Mouse (Mus musculus) myocyte (in vitro differentiated cells): ENCODE data around the gene Olfr1340. TPM values are rescaled to one million over a fixed set of nuclear protein-coding genes. Genes with fewer than 3 reads are reported as not detected.

Experiments used
- H3K27me3 ChIP-seq: one replicate; pipeline ENCODE4 v1.6.1; 2011; ENCODE audit not compliant: control insufficient read depth, insufficient read depth, insufficient read length
- H3K36me3 ChIP-seq: one replicate; pipeline ENCODE4 v1.6.1; 2011; ENCODE audit not compliant: control insufficient read depth, insufficient read depth
- H3K4me2 ChIP-seq: one replicate; pipeline ENCODE4 v1.6.1; 2011; ENCODE audit warnings: low read depth, control low read depth
- H3K4me3 ChIP-seq: one replicate; pipeline ENCODE4 v1.5.1; 2011; ENCODE audit warnings: mild to moderate bottlenecking, control low read depth, moderate library complexity
- H3K79me2 ChIP-seq: one replicate; pipeline ENCODE4 v1.6.1; 2011; ENCODE audit not compliant: control insufficient read depth, insufficient read depth
- H3ac ChIP-seq: one replicate; pipeline ENCODE4 v1.6.1; 2011; ENCODE audit not compliant: control insufficient read depth, insufficient read length
- CEBPB ChIP-seq: IDR thresholded peaks from 2 replicates; pipeline ENCODE4 v1.6.1; 2011; ENCODE audit warnings: mild to moderate bottlenecking, moderate library complexity; ENCODE audit not compliant: poor library complexity, insufficient read depth, severe bottlenecking
- E2F4 ChIP-seq: IDR thresholded peaks from one replicate; pipeline ENCODE4 v1.6.1; 2011; ENCODE audit warnings: mild to moderate bottlenecking, control low read depth, moderate library complexity; ENCODE audit not compliant: insufficient read depth
- MAX ChIP-seq: IDR thresholded peaks from one replicate; pipeline ENCODE4 v1.6.1; 2011; ENCODE audit warnings: low read depth, mild to moderate bottlenecking, control low read depth
- MYOD1 ChIP-seq, 3 experiments: IDR thresholded peaks; one replicate each; pipeline ENCODE4 v1.6.1; 2011; ENCODE audit warnings: control low read depth in 2 of 3, low read depth in 2 of 3, mild to moderate bottlenecking in 2 of 3, moderate library complexity in 1 of 3; ENCODE audit not compliant: insufficient read length in 2 of 3, control insufficient read depth in 1 of 3
- MYOG ChIP-seq, 3 experiments: IDR thresholded peaks; one replicate each; pipeline ENCODE4 v1.6.1; 2011; ENCODE audit warnings: control low read depth in 2 of 3, low read depth in 2 of 3, mild to moderate bottlenecking in 2 of 3; ENCODE audit not compliant: insufficient read length in 2 of 3, control insufficient read depth in 1 of 3, insufficient read depth in 1 of 3
- POLR2A ChIP-seq: IDR thresholded peaks from one replicate; pipeline ENCODE4 v1.6.1; 2011; ENCODE audit warnings: low read depth, mild to moderate bottlenecking, control low read depth, moderate library complexity; ENCODE audit not compliant: insufficient read length
- POLR2AphosphoS2 ChIP-seq: IDR thresholded peaks from one replicate; pipeline ENCODE4 v1.6.1; 2011; ENCODE audit warnings: low read depth, control low read depth; ENCODE audit not compliant: insufficient read length
- REST ChIP-seq: IDR thresholded peaks from one replicate; pipeline ENCODE4 v1.6.1; 2011; ENCODE audit warnings: mild to moderate bottlenecking, control low read depth, moderate library complexity; ENCODE audit not compliant: insufficient read depth, insufficient read length
- SRF ChIP-seq: IDR thresholded peaks from one replicate; pipeline ENCODE4 v1.6.1; 2011; ENCODE audit warnings: low read depth; ENCODE audit not compliant: control insufficient read depth, insufficient read length
- TCF12 ChIP-seq: IDR thresholded peaks from one replicate; pipeline ENCODE4 v1.6.1; 2011; ENCODE audit warnings: mild to moderate bottlenecking, control low read depth; ENCODE audit not compliant: poor library complexity, insufficient read depth, severe bottlenecking
- TCF3 ChIP-seq: IDR thresholded peaks from one replicate; pipeline ENCODE4 v1.6.1; 2011; ENCODE audit warnings: low read depth, control low read depth; ENCODE audit not compliant: insufficient read length
- USF1 ChIP-seq: IDR thresholded peaks from one replicate; pipeline ENCODE4 v1.6.1; 2011; ENCODE audit warnings: low read depth, mild to moderate bottlenecking, control low read depth, moderate library complexity
- polyA plus RNA-seq: library from polyadenylated mRNA; unstranded; fragments of >200 nt; fragmentation: generic; extraction: Trizol; gene quantifications from one replicate; pipeline ENCODE4 v1.2.1, GENCODE M21; 2012; ENCODE audit warnings: missing spikeins

The Olfr1340 gene
- polyA plus RNA-seq, 1 experiment, result not detected

- no peaks in the 10 kb centered on the region for H3K36me3 ChIP-seq
- H3K4me2 ChIP-seq, result no peak overlapping the region
- TF ChIP-seq TCF12 (no peak), MAX (no peak), POLR2A (no peak), USF1 (no peak)
- no peaks in the 10 kb centered on the region for H3K79me2 ChIP-seq
- H3K4me3 ChIP-seq, result no peak overlapping the region
- H3ac ChIP-seq, result no peak overlapping the region
- H3K27me3 ChIP-seq, result no peaks in the 10 kb centered on the region
Observed at GRCm38 (mm10) chr4:118740988-118741698, 21.2 kb downstream of the Olfr1340 start.

GRCm38 (mm10) chr4:118741881-118742280 is 21.9 kb downstream of the Olfr1340 start:
- H3K27me3 ChIP-seq, result no peaks in the 10 kb centered on the region
- no peak overlapping the region for H3K4me2 ChIP-seq
- no peak overlapping the region for H3ac ChIP-seq
- H3K79me2 ChIP-seq, result no peaks in the 10 kb centered on the region
- TF ChIP-seq USF1, result no peak
- TF ChIP-seq TCF3, result no peak
- no peak for TF ChIP-seq TCF12
- TF ChIP-seq REST, result no peak
- TF ChIP-seq SRF, result no peak
- TF ChIP-seq MAX, result no peak
- TF ChIP-seq E2F4, result no peak
- TF ChIP-seq POLR2AphosphoS2, result no peak
- TF ChIP-seq MYOG (IDR thresholded peaks at IDR 0.05; ENCODE audit: control insufficient read depth in 1 of 3, insufficient read depth in 1 of 3, insufficient read length in 2 of 3, low read depth in 2 of 3), result no peak
- no peak for TF ChIP-seq MYOD1 (IDR thresholded peaks at IDR 0.05; ENCODE audit: control insufficient read depth in 1 of 3, insufficient read length in 2 of 3, low read depth in 2 of 3)
- no peak for TF ChIP-seq POLR2A
- TF ChIP-seq CEBPB, result no peak
- H3K36me3 ChIP-seq, result no peaks in the 10 kb centered on the region
- H3K4me3 ChIP-seq, result no peak overlapping the region

- Histone ChIP-seq H3ac (no peak within 1 kb of the TSS), H3K27me3 (no peaks in the 10 kb centered on the region), H3K36me3 (no peaks in the 10 kb centered on the region), H3K4me2 (no peak within 1 kb of the TSS), H3K4me3 (no peak within 1 kb of the TSS), H3K79me2 (no peaks in the 10 kb centered on the region)
- TF ChIP-seq USF1 (no peak), POLR2A (no peak), CEBPB (no peak), TCF3 (no peak), SRF (no peak), POLR2AphosphoS2 (no peak), MAX (no peak), TCF12 (no peak)
Observed at GRCm38 (mm10) chr4:118758637-118759036, 38.7 kb downstream of the Olfr1340 start, which contains the start of gene Olfr1338. Gene Olfr1338, minus strand, starts transcription at chr4:118758737.

Other genes starting within 250 kb of the Olfr1340 start
- gene Tie1, start 230.1 kb upstream of the Olfr1340 start, polyA plus RNA-seq, result not detected
- gene 2610528J11Rik, start 193.1 kb upstream of the Olfr1340 start, polyA plus RNA-seq, result not detected
- gene Tmem125, start 176.1 kb upstream of the Olfr1340 start, polyA plus RNA-seq, result not detected
- gene Cfap57, start 99.4 kb upstream of the Olfr1340 start, polyA plus RNA-seq, result not detected
- 71.7 TPM for gene Ebna1bp2, start 99.3 kb upstream of the Olfr1340 start, polyA plus RNA-seq
- gene Olfr62, start 61.2 kb upstream of the Olfr1340 start, polyA plus RNA-seq, result not detected
- not detected for gene Olfr1342, start 27.4 kb upstream of the Olfr1340 start, polyA plus RNA-seq
- not detected for gene Olfr1341, start 16.6 kb upstream of the Olfr1340 start, polyA plus RNA-seq
- not detected for gene Olfr1339, start 12.0 kb downstream of the Olfr1340 start, polyA plus RNA-seq
- not detected for gene Olfr1338, start 38.6 kb downstream of the Olfr1340 start, polyA plus RNA-seq
- gene Olfr1337, start 62.4 kb downstream of the Olfr1340 start, polyA plus RNA-seq, result not detected
- not detected for gene Olfr1335, start 89.8 kb downstream of the Olfr1340 start, polyA plus RNA-seq
- not detected for gene Olfr1333, start 116.1 kb downstream of the Olfr1340 start, polyA plus RNA-seq
- gene Olfr1331, start 144.5 kb downstream of the Olfr1340 start, polyA plus RNA-seq, result not detected
- gene Olfr1330, start 168.5 kb downstream of the Olfr1340 start, polyA plus RNA-seq, result not detected
- gene Olfr1329, start 197.3 kb downstream of the Olfr1340 start, polyA plus RNA-seq, result not detected
- gene Olfr1328, start 218.5 kb downstream of the Olfr1340 start, polyA plus RNA-seq, result not detected
- not detected for gene Lao1, start 241.4 kb downstream of the Olfr1340 start, polyA plus RNA-seq